Mouse (Mus musculus): ENCODE data around the gene Arid4a.
A peak's percentile ranks its signal among the peaks of the same experiment; 100 is the strongest.
"Not testable (repeated sequence)": the region's sequence is repeated elsewhere in the genome, so short reads cannot be mapped to it uniquely, and the experiment has no call there.

Gene Arid4a

GRCm38 (mm10) chr12:71053486-71053885 lies 37.7 kb downstream of the Arid4a start:
- no peak for DNase-seq (ENCODE audit: low spot score)

GRCm38 (mm10) chr12:71055537-71055936 lies 39.7 kb downstream of the Arid4a start:
- no peak for DNase-seq (ENCODE audit: low spot score)

- no peak for DNase-seq (ENCODE audit: low spot score)
These were observed 44.0 kb downstream of the Arid4a start for GRCm38 (mm10) chr12:71059741-71060140.

GRCm38 (mm10) chr12:71069846-71070245 lies 54.1 kb downstream of the Arid4a start:
- DNase-seq (ENCODE audit: low spot score) = no peak

GRCm38 (mm10) chr12:71072048-71072447 lies 56.3 kb downstream of the Arid4a start:
- no peak for DNase-seq (ENCODE audit: low spot score)

- no peak for DNase-seq (ENCODE audit: low spot score)
These were observed 57.4 kb downstream of the Arid4a start for GRCm38 (mm10) chr12:71073113-71073730.

- no peak for DNase-seq (ENCODE audit: low spot score)
These were observed 70.5 kb downstream of the Arid4a start for GRCm38 (mm10) chr12:71086331-71086730.

- DNase-seq (ENCODE audit: low spot score) = not testable (repeated sequence)
These were observed 88.5 kb downstream of the Arid4a start for GRCm38 (mm10) chr12:71104275-71104674.

GRCm38 (mm10) chr12:71107216-71107771 lies 91.5 kb downstream of the Arid4a start:
- DNase-seq (ENCODE audit: low spot score) = no peak

GRCm38 (mm10) chr12:71111331-71111730 lies 95.5 kb downstream of the Arid4a start, which contains the start of gene Tomm20l:
Gene Tomm20l (plus strand): TSS chr12:71111428.
- no peak for DNase-seq (ENCODE audit: low spot score)

- no peak for DNase-seq (ENCODE audit: low spot score)
These were observed 97.3 kb downstream of the Arid4a start for GRCm38 (mm10) chr12:71113074-71113473.

- peak; percentile 62 for DNase-seq (ENCODE audit: low spot score)
These were observed 98.0 kb downstream of the Arid4a start for GRCm38 (mm10) chr12:71113675-71114288.

- no peak for DNase-seq (ENCODE audit: low spot score)
These were observed 100.6 kb downstream of the Arid4a start for GRCm38 (mm10) chr12:71116411-71116810.

GRCm38 (mm10) chr12:71122731-71123130 lies 106.9 kb downstream of the Arid4a start:
- no peak for DNase-seq (ENCODE audit: low spot score)

- DNase-seq (ENCODE audit: low spot score) = no peak
These were observed 107.5 kb downstream of the Arid4a start for GRCm38 (mm10) chr12:71123286-71123685.

- DNase-seq (ENCODE audit: low spot score) = no peak
These were observed 119.8 kb downstream of the Arid4a start for GRCm38 (mm10) chr12:71135581-71135980.

- DNase-seq (ENCODE audit: low spot score) = peak; percentile 77
These were observed 120.6 kb downstream of the Arid4a start, which contains the start of the genes Timm9 and 2700049A03Rik for GRCm38 (mm10) chr12:71136130-71136973. Gene Timm9 (minus strand): TSS chr12:71136684. Gene 2700049A03Rik (plus strand): TSS chr12:71136848.

- DNase-seq (ENCODE audit: low spot score) = peak; percentile 58
These were observed 121.2 kb downstream of the Arid4a start for GRCm38 (mm10) chr12:71136974-71137491.

GRCm38 (mm10) chr12:71137686-71138085 lies 121.9 kb downstream of the Arid4a start:
- no peak for DNase-seq (ENCODE audit: low spot score)

GRCm38 (mm10) chr12:71139258-71139828 lies 123.6 kb downstream of the Arid4a start:
- no peak for DNase-seq (ENCODE audit: low spot score)

- no peak for DNase-seq (ENCODE audit: low spot score)
These were observed 125.4 kb downstream of the Arid4a start for GRCm38 (mm10) chr12:71141189-71141588.

GRCm38 (mm10) chr12:71147641-71148040 lies 131.9 kb downstream of the Arid4a start:
- DNase-seq (ENCODE audit: low spot score) = no peak
